Mouse (Mus musculus) CH12.LX (cell line): ENCODE measurements around the gene Kcnj10. TPM values are rescaled to one million over a fixed set of nuclear protein-coding genes. Genes with fewer than 3 reads are reported as not detected.

Experiments used
- DNase-seq: peaks from one replicate; pipeline ENCODE4 v3.0.0-alpha.2; 2013; ENCODE audit errors: extremely low read depth
- H3K27ac ChIP-seq: 2 replicates; pipeline ENCODE4 v1.5.1; 2012; ENCODE audit warnings: low read depth, mild to moderate bottlenecking, control low read depth, moderate library complexity; ENCODE audit not compliant: insufficient read depth
- H3K27me3 ChIP-seq: replicated peaks from 2 replicates; pipeline ENCODE3; 2012; ENCODE audit warnings: inconsistent platforms
- H3K36me3 ChIP-seq, 2 experiments: replicated peaks in 1 of 2; 2 replicates each; pipeline versions ENCODE3 to v1.6.1; 2012; ENCODE audit warnings: inconsistent platforms in 1 of 2, low read length in 1 of 2, mild to moderate bottlenecking in 1 of 2, mixed read lengths in 1 of 2, moderate library complexity in 1 of 2; ENCODE audit not compliant: control insufficient read depth in 1 of 2, insufficient read depth in 1 of 2
- H3K4me1 ChIP-seq, 2 experiments: 2 replicates each; pipeline ENCODE4 v1.6.1; 2012; ENCODE audit warnings: inconsistent platforms in 1 of 2, moderate library complexity in 1 of 2; ENCODE audit not compliant: insufficient read depth in 2 of 2, control insufficient read depth in 1 of 2
- H3K4me2 ChIP-seq: 2 replicates; pipeline ENCODE4 v1.6.1; 2012; ENCODE audit warnings: low read depth, mild to moderate bottlenecking, control low read depth; ENCODE audit not compliant: poor library complexity, insufficient read depth, severe bottlenecking
- H3K4me3 ChIP-seq, 3 experiments: fragments of 150-350 bp in 1 of 3; sonication (generic) in 1 of 3; replicated peaks in 1 of 3; 2 replicates each; pipeline versions ENCODE3 to v1.5.1; 2011 to 2012; ENCODE audit warnings: low read depth in 2 of 3, low read length in 2 of 3, mild to moderate bottlenecking in 2 of 3, moderate library complexity in 2 of 3, control low read depth in 1 of 3, improper control_type of control experiment in 1 of 3, inconsistent platforms in 1 of 3, mixed read lengths in 1 of 3; ENCODE audit not compliant: poor library complexity in 1 of 3
- H3K79me2 ChIP-seq: replicated peaks from 2 replicates; pipeline ENCODE4 v1.6.1; 2012; ENCODE audit warnings: mild to moderate bottlenecking, moderate library complexity; ENCODE audit not compliant: control insufficient read depth, poor library complexity, insufficient read depth, severe bottlenecking; ENCODE audit errors: extremely low read depth
- H3K9ac ChIP-seq: 2 replicates; pipeline ENCODE4 v1.6.1; 2012; ENCODE audit warnings: low read depth, mild to moderate bottlenecking, control low read depth, moderate library complexity; ENCODE audit not compliant: insufficient read depth
- H3K9me3 ChIP-seq: replicated peaks from 2 replicates; pipeline ENCODE3; 2012; ENCODE audit warnings: low read length, inconsistent platforms, mixed read lengths
- BHLHE40 ChIP-seq: IDR thresholded peaks from 2 replicates; pipeline ENCODE4 v1.6.1; 2011; ENCODE audit warnings: mild to moderate bottlenecking, low read depth, low read length, improper control_type of control experiment
- CHD1 ChIP-seq: IDR thresholded peaks from 2 replicates; pipeline ENCODE4 v1.6.1; 2012; ENCODE audit warnings: low read depth, low read length, improper control_type of control experiment, inconsistent platforms
- CHD2 ChIP-seq: IDR thresholded peaks from 2 replicates; pipeline ENCODE4 v1.6.1; 2011; ENCODE audit warnings: low read length, improper control_type of control experiment
- CTCF ChIP-seq, 2 experiments: IDR thresholded peaks in 1 of 2; conservative IDR thresholded peaks in 1 of 2; 2 replicates each; pipeline ENCODE4 v1.5.1; 2011 to 2012; ENCODE audit warnings: low read depth in 2 of 2, low read length in 2 of 2, improper control_type of control experiment in 1 of 2, inconsistent platforms in 1 of 2, mild to moderate bottlenecking in 1 of 2, moderate library complexity in 1 of 2
- E2F4 ChIP-seq: IDR thresholded peaks from 2 replicates; pipeline ENCODE4 v1.6.1; 2011; ENCODE audit warnings: low read depth, low read length, improper control_type of control experiment; ENCODE audit not compliant: insufficient replicate concordance
- ELF1 ChIP-seq: IDR thresholded peaks from 2 replicates; pipeline ENCODE4 v1.6.1; 2014; ENCODE audit warnings: low read depth, mild to moderate bottlenecking, inconsistent platforms, low read length, improper control_type of control experiment
- EP300 ChIP-seq: IDR thresholded peaks from 2 replicates; pipeline ENCODE4 v1.6.1; 2011; ENCODE audit warnings: low read length, improper control_type of control experiment
- ETS1 ChIP-seq: conservative IDR thresholded peaks from 2 replicates; pipeline ENCODE4 v1.6.1; 2012; ENCODE audit warnings: low read depth, mild to moderate bottlenecking, inconsistent platforms, low read length, improper control_type of control experiment, moderate library complexity
- GABPA ChIP-seq: IDR thresholded peaks from 2 replicates; pipeline ENCODE4 v1.6.1; 2012; ENCODE audit warnings: low read depth, low read length, improper control_type of control experiment, inconsistent platforms; ENCODE audit not compliant: insufficient replicate concordance
- IRF4 ChIP-seq: IDR thresholded peaks from 2 replicates; pipeline ENCODE4 v1.6.1; 2014; ENCODE audit warnings: low read depth, mild to moderate bottlenecking, inconsistent platforms, low read length, improper control_type of control experiment
- JUN ChIP-seq: IDR thresholded peaks from 2 replicates; pipeline ENCODE4 v1.6.1; 2011; ENCODE audit warnings: low read depth, mild to moderate bottlenecking, low read length, improper control_type of control experiment, moderate library complexity; ENCODE audit not compliant: insufficient read depth
- JUND ChIP-seq: conservative IDR thresholded peaks from 2 replicates; pipeline ENCODE4 v1.6.1; 2011; ENCODE audit warnings: low read depth, low read length, improper control_type of control experiment
- KAT2A ChIP-seq: IDR thresholded peaks from 2 replicates; pipeline ENCODE4 v1.6.1; 2012; ENCODE audit warnings: low read length, improper control_type of control experiment, inconsistent platforms; ENCODE audit not compliant: insufficient replicate concordance
- MAFK ChIP-seq: IDR thresholded peaks from 2 replicates; pipeline ENCODE4 v1.6.1; 2011; ENCODE audit warnings: low read length, improper control_type of control experiment; ENCODE audit not compliant: insufficient replicate concordance
- MAX ChIP-seq: IDR thresholded peaks from 2 replicates; pipeline ENCODE4 v1.6.1; 2011; ENCODE audit warnings: low read length, improper control_type of control experiment
- MEF2A ChIP-seq: IDR thresholded peaks from 2 replicates; pipeline ENCODE4 v1.6.1; 2014; ENCODE audit warnings: low read depth, mild to moderate bottlenecking, inconsistent platforms, low read length, improper control_type of control experiment, borderline replicate concordance
- MXI1 ChIP-seq: IDR thresholded peaks from 2 replicates; pipeline ENCODE4 v1.6.1; 2011; ENCODE audit warnings: mild to moderate bottlenecking, low read depth, low read length, improper control_type of control experiment
- MYC ChIP-seq: IDR thresholded peaks from 2 replicates; pipeline ENCODE4 v1.6.1; 2011; ENCODE audit warnings: low read depth, mild to moderate bottlenecking, improper control_type of control experiment, low read length
- NRF1 ChIP-seq: IDR thresholded peaks from 2 replicates; pipeline ENCODE4 v1.6.1; 2014; ENCODE audit warnings: low read depth, mild to moderate bottlenecking, inconsistent platforms, low read length, improper control_type of control experiment, moderate library complexity
- PAX5 ChIP-seq: IDR thresholded peaks from 2 replicates; pipeline ENCODE4 v1.6.1; 2012; ENCODE audit warnings: low read length, inconsistent platforms, mixed read lengths
- POLR2A ChIP-seq: IDR thresholded peaks from 2 replicates; pipeline ENCODE4 v1.6.1; 2011; ENCODE audit warnings: low read depth, mild to moderate bottlenecking, improper control_type of control experiment, low read length
- POLR2AphosphoS2 ChIP-seq: IDR thresholded peaks from 2 replicates; pipeline ENCODE4 v1.6.1; 2011; ENCODE audit warnings: low read depth, low read length, improper control_type of control experiment
- RAD21 ChIP-seq: IDR thresholded peaks from 2 replicates; pipeline ENCODE4 v1.6.1; 2011; ENCODE audit warnings: low read depth, mild to moderate bottlenecking, low read length, improper control_type of control experiment, moderate library complexity
- RCOR1 ChIP-seq: conservative IDR thresholded peaks from 2 replicates; pipeline ENCODE4 v1.6.1; 2012; ENCODE audit warnings: low read depth, mild to moderate bottlenecking, inconsistent platforms, low read length, improper control_type of control experiment
- SIN3A ChIP-seq: IDR thresholded peaks from 2 replicates; pipeline ENCODE4 v1.6.1; 2012; ENCODE audit warnings: low read length, improper control_type of control experiment, inconsistent platforms
- SMC3 ChIP-seq: IDR thresholded peaks from 2 replicates; pipeline ENCODE4 v1.6.1; 2011; ENCODE audit warnings: low read depth, low read length, improper control_type of control experiment
- TCF12 ChIP-seq: IDR thresholded peaks from 2 replicates; pipeline ENCODE4 v1.6.1; 2014; ENCODE audit warnings: low read depth, mild to moderate bottlenecking, inconsistent platforms, low read length, improper control_type of control experiment
- UBTF ChIP-seq: IDR thresholded peaks from 2 replicates; pipeline ENCODE4 v1.6.1; 2012; ENCODE audit warnings: low read depth, mild to moderate bottlenecking, inconsistent platforms, low read length, improper control_type of control experiment, moderate library complexity
- USF1 ChIP-seq: IDR thresholded peaks from 2 replicates; pipeline ENCODE4 v1.6.1; 2014; ENCODE audit warnings: low read depth, mild to moderate bottlenecking, inconsistent platforms, low read length, improper control_type of control experiment
- ZKSCAN1 ChIP-seq: IDR thresholded peaks from 2 replicates; pipeline ENCODE4 v1.6.1; 2012; ENCODE audit warnings: low read depth, inconsistent platforms, low read length, improper control_type of control experiment, borderline replicate concordance
- ZMIZ1 ChIP-seq: IDR thresholded peaks from 2 replicates; pipeline ENCODE4 v1.6.1; 2012; ENCODE audit warnings: low read depth, mild to moderate bottlenecking, inconsistent platforms, low read length, improper control_type of control experiment
- ZNF384 ChIP-seq: IDR thresholded peaks from 2 replicates; pipeline ENCODE4 v1.6.1; 2012; ENCODE audit warnings: low read depth, low read length, improper control_type of control experiment, inconsistent platforms
- dilution Hi-C: fragments of 300-500 bp; cut with MboI; formaldehyde crosslinking; loops from 2 replicates; pipeline ENCODE4 v1.14.3; 2020; ENCODE audit warnings: low sequenced_read_pairs; ENCODE audit not compliant: extremely low pct_unique_long_range_greater_than_20kb, extremely low pct_ligation_motif_present
- in situ Hi-C: fragments of 300-500 bp; cut with MboI; formaldehyde crosslinking; loops from 3 replicates; pipeline ENCODE4 v1.14.3; 2019; ENCODE audit warnings: low sequenced_read_pairs, low pct_ligation_motif_present, low pct_unique_long_range_greater_than_20kb, mixed read lengths
- polyA plus RNA-seq: library from polyadenylated mRNA; unstranded; fragments of >175 nt; gene quantifications from 2 replicates; pipeline ENCODE4 v1.2.1, GENCODE M21; 2012; ENCODE audit warnings: low read depth; ENCODE audit not compliant: insufficient read length
- total RNA-seq, 2 experiments: library from RNA; depleted of rRNA; stranded (reverse); fragments of 300-350 nt in 1 of 2; fragments of >200 nt in 1 of 2; gene quantifications; 2 replicates each; pipeline ENCODE4 v1.2.3; 2012 to 2014

Kcnj10 gene
- total and polyA plus RNA-seq, 3 experiments, result 0.06 to 0.13 TPM; not detected in 1

- H3K9me3 ChIP-seq, result no peaks in the 10 kb centered on the region
- peaks cover 1% of the 10 kb centered on the region for H3K27me3 ChIP-seq
- dilution Hi-C loops, result no loop called here
- in situ Hi-C loops, result loop anchor here (25.0 kb wide), 2 partner anchors 203 to 978 kb away; partner anchors contain the start of gene Fcrl6
- H3K9ac ChIP-seq, result peak overlapping the region; percentile 59; the same call in 1 of the 2 replicates
- peak overlapping the region in 1 of 3 experiments; percentile 4 for H3K4me3 ChIP-seq
- TF ChIP-seq JUN (no peak), MYC (no peak), SIN3A (no peak), BHLHE40 (no peak), MEF2A (no peak), CTCF (conservative IDR thresholded peaks at IDR 0.05 in 1 of 2, IDR thresholded peaks at IDR 0.05 in 1 of 2; ENCODE audit: low read depth in 2 of 2, low read length in 2 of 2) (no peak), ELF1 (no peak)
- no peaks in the 10 kb centered on the region for H3K36me3 ChIP-seq
- H3K79me2 ChIP-seq, result no peaks in the 10 kb centered on the region
- H3K27ac ChIP-seq, result no peak overlapping the region
- peak overlapping the region; percentile 94 for H3K4me2 ChIP-seq
- DNase-seq, result no peak
- peaks cover 0 to 21% of the 10 kb centered on the region in 2 experiments; a peak in 2 of 4 replicates for H3K4me1 ChIP-seq
Measured at GRCm38 (mm10) chr1:172409431-172409830, 68.4 kb downstream of the Kcnj10 start.

- in situ Hi-C loops, result loop anchor here (25.0 kb wide), 2 partner anchors 201 to 976 kb away; partner anchors contain the start of gene Fcrl6
- Histone ChIP-seq H3K4me3 (no peak overlapping the region), H3K9me3 (no peaks in the 10 kb centered on the region), H3K4me2 (no peak overlapping the region), H3K9ac (no peak overlapping the region), H3K79me2 (no peaks in the 10 kb centered on the region), H3K4me1 (peaks cover 0 to 21% of the 10 kb centered on the region in 2 experiments; a peak in 2 of 4 replicates), H3K36me3 (no peaks in the 10 kb centered on the region), H3K27me3 (peaks cover 1% of the 10 kb centered on the region), H3K27ac (no peak overlapping the region)
- dilution Hi-C loops, result no loop called here
- peak; percentile 69 for DNase-seq
- no peak for TF ChIP-seq POLR2A
- no peak for TF ChIP-seq E2F4
- no peak for TF ChIP-seq POLR2AphosphoS2
- no peak for TF ChIP-seq JUND
- peak; percentile 66; the same call in 1 of the 2 replicates for TF ChIP-seq MYC
- TF ChIP-seq ZMIZ1, result no peak
- TF ChIP-seq SIN3A, result no peak
- TF ChIP-seq USF1, result no peak
- TF ChIP-seq TCF12, result no peak
- no peak for TF ChIP-seq MEF2A
- no peak for TF ChIP-seq EP300
- no peak for TF ChIP-seq ZKSCAN1
- TF ChIP-seq PAX5, result no peak
- no peak for TF ChIP-seq CHD2
- peak; percentile 41 to 90; a peak in 3 of 4 replicates for TF ChIP-seq CTCF (conservative IDR thresholded peaks at IDR 0.05 in 1 of 2, IDR thresholded peaks at IDR 0.05 in 1 of 2; ENCODE audit: low read depth in 2 of 2, low read length in 2 of 2)
- TF ChIP-seq CHD1, result no peak
- TF ChIP-seq KAT2A, result no peak
- TF ChIP-seq MAFK, result no peak
- TF ChIP-seq MXI1, result no peak
- TF ChIP-seq ZNF384, result no peak
- no peak for TF ChIP-seq ETS1
- TF ChIP-seq GABPA, result no peak
- no peak for TF ChIP-seq JUN
- 0 out of 2 replicates have a peak, but pooled peaks have one; percentile 38 for TF ChIP-seq MAX
- no peak for TF ChIP-seq RCOR1
- no peak for TF ChIP-seq BHLHE40
- TF ChIP-seq IRF4, result no peak
- no peak for TF ChIP-seq NRF1
- peak; percentile 68 for TF ChIP-seq RAD21
- no peak for TF ChIP-seq UBTF
- TF ChIP-seq ELF1, result no peak
- peak; percentile 92 for TF ChIP-seq SMC3
Measured at GRCm38 (mm10) chr1:172410806-172411205, 69.8 kb downstream of the Kcnj10 start.
